Mouse (Mus musculus): ENCODE results near the gene Hils1.

The Hils1 gene

GRCm38 (mm10) chr11:95004136-95004936 lies 36.9 kb downstream of the Hils1 start:
- DNase-seq (ENCODE audit: low read depth): no peak

DNA sequence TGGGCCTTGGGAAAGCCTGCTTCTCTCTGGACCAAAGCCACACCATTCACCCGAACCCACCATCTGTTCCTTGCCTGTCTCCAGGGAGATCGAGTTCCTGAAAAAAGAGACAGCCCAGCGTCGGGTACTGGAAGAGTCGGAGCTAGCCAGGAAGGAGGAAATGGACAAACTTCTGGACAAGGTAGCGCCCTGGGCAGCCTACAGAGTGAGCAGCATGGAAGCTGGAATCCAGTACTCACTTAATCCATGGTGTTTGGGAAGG lies 37.5 kb downstream of the Hils1 start:
- DNase-seq (ENCODE audit: low read depth): no peak

GRCm38 (mm10) chr11:95006038-95006437 lies 38.6 kb downstream of the Hils1 start:
- DNase-seq (ENCODE audit: low read depth): no peak

GRCm38 (mm10) chr11:95006525-95007219 lies 39.3 kb downstream of the Hils1 start:
- DNase-seq (ENCODE audit: low read depth): peak; percentile 70

GRCm38 (mm10) chr11:95007418-95007817 lies 40.0 kb downstream of the Hils1 start:
- peak; percentile 8 for DNase-seq (ENCODE audit: low read depth)

- DNase-seq (ENCODE audit: low read depth): peak; percentile 27
Measured at GRCm38 (mm10) chr11:95008661-95009628, 41.6 kb downstream of the Hils1 start.

GRCm38 (mm10) chr11:95009629-95010014 lies 42.2 kb downstream of the Hils1 start, which contains the start of gene Samd14:
Samd14 (plus strand) TSS chr11:95009879.
- peak; percentile 47 for DNase-seq (ENCODE audit: low read depth)

DNA sequence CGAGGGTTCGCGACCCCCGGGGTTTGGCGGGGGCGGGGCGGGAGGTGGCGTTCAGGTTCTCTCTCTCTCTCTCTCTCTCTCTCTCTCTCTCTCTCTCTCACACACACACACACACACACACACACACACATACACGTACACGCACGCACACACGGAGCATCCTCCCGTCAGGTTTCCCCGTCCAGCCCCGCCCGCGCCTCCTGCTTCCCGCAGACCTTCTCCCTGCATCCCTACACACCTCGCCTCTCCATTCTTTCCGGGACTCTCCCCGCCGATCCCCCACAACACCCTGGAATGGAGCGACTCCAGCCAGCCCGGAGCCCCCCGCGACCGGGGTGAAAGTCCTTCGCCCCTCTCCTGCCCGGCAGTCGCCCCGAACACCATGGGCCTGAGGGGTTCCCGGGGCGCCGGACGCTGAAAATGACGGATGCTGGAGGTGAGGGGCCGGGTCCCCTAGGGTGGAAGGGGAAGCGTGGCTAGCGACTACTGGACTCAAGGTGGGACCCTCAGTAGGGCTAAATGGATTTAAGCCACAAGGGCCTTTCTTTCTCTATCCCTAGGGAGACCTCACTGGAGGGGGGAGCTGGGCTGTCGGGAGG lies 42.8 kb downstream of the Hils1 start:
- DNase-seq (ENCODE audit: low read depth): peak; percentile 24

GRCm38 (mm10) chr11:95010841-95011403 lies 43.5 kb downstream of the Hils1 start:
- peak; percentile 14 for DNase-seq (ENCODE audit: low read depth)

DNA sequence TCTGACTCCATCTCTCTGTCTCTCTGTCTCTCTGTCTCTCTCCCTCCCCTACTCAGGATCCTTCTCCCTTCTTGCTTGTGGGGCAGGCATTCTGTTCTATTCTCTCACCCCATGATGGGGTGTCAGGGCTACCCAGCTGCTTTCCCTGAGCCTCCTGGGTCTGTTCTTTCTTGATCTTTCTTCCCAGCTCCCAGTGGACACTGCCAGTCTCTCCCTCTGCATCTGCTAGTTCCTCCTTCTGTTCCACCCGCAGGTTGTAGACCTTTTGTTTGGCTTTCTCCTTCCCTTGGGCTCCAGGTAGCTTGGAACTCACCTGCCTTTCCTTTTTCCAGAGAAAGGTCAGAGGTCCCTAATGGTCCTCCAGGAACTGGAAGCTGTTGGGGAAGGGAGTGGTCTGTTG lies 44.0 kb downstream of the Hils1 start:
- DNase-seq (ENCODE audit: low read depth): peak; percentile 10

DNA sequence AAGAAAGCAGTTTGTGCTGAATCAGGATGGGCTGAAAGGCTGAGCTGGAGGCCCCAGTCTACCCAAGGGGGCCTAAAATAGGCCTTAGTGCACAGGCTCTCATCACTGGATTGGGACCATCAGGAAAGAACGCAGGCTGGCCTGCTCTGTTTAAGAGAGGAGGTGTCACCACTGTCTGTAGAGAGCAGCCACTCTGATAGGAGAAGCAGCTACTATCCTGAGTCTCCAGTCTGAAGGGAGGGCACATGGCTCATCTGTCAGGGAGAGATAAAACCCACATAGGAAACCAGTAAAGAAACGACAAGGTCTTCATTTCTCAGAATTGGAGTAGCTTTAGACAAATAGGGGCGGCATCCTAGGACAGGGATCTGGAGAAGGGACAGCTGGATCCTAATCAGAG lies 44.7 kb downstream of the Hils1 start:
- DNase-seq (ENCODE audit: low read depth): no peak

DNA sequence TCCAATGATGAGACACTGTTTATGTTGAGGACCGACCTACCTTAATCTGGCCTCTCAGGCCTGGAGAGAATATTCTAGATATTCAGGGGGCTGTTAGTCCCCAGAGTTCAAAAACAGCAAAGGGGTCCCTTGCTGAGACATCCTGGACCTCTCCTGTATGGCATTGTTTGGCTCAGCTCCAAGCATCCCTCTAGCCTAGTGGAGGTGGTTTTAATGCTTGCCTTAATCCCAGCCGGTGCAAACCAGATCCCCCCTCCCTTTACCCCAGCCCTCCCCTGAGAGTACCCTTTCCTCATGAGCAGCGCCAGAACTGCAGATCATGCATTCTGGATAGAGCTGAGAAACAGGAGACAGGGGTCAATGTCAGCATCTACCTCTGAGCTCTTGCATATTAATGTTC lies 45.1 kb downstream of the Hils1 start:
- no peak for DNase-seq (ENCODE audit: low read depth)

DNA sequence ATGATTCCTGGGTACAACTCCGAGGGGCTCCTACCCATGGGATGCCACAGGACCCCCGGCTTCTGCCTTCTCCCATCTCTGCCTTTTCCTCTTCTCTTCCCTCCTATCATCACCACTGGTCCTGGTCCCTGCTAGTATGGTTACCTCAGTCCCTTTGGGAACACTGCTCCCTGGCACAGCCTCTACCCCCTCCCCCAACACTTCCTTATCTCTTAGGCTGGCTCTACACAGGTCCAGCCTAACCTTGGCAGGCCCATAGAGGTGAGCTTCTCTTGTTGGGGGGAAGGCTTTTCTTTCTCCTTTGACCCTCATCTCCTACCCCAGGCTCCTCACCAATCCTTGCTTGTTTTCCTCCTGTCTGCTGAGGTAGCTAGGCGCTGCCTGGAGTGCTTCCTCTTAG lies 48.1 kb downstream of the Hils1 start:
- DNase-seq (ENCODE audit: low read depth): no peak
